Mouse (Mus musculus): ENCODE measurements around the gene Olfr1441. TPM values are rescaled to one million over a fixed set of nuclear protein-coding genes. Genes with fewer than 3 reads are reported as not detected.

Gene Olfr1441
- total and polyA plus RNA-seq, 3 experiments: 0.11 TPM; not detected in 2

- TF ChIP-seq GATA2 (IDR thresholded peaks at IDR 0.05; ENCODE audit: borderline replicate concordance, low read depth, low read length) (no peak), POLR2AphosphoS5 (IDR thresholded peaks at IDR 0.05; ENCODE audit: insufficient replicate concordance, low read depth, low read length) (no peak), CTCF (IDR thresholded peaks at IDR 0.05; ENCODE audit: low read depth, low read length) (no peak), GATA1 (IDR thresholded peaks at IDR 0.05; ENCODE audit: borderline replicate concordance, low read length) (no peak), TAL1 (conservative IDR thresholded peaks at IDR 0.05; ENCODE audit: low read depth, low read length) (no peak)
- no peak for DNase-seq (ENCODE audit: low spot score)
- H3K27me3 ChIP-seq (ENCODE audit: insufficient read depth, low read length): no peaks in the 10 kb centered on the region
- H3K4me1 ChIP-seq (ENCODE audit: insufficient read depth, low read depth, low read length): no peaks in the 10 kb centered on the region
- H3K36me3 ChIP-seq (replicated peaks): no peaks in the 10 kb centered on the region
- no peak for ATAC-seq (ENCODE audit: extremely low read depth, insufficient number of reproducible peaks, low FRiP score, poor library complexity, severe bottlenecking)
- H3K4me3 ChIP-seq (ENCODE audit: low read depth, low read length): no peak overlapping the region
- no peaks in the 10 kb centered on the region for H3K9me3 ChIP-seq (replicated peaks)
Observed at GRCm38 (mm10) chr19:12435750-12436524, 18.7 kb downstream of the Olfr1441 start.

DNA sequence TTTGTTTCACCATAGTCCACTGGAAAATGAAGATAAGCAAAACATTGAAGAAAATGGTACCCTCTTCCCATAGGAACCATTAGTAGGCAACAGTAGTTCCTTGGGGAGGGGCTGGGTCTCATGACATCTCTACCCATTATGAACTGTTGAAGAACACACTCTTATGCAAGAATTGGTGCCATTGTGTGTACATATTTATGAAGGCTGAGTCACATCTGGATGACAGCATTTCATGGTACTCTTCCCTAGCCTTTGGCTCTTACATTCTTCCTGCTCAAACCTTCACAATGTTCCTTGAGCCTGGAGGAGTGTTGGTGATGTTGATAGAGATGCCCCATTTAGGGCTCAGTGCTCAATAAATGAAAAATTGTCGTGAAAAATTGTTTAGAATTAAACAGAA lies 22.3 kb downstream of the Olfr1441 start:
- ATAC-seq (ENCODE audit: extremely low read depth, insufficient number of reproducible peaks, low FRiP score, poor library complexity, severe bottlenecking) (no peak), DNase-seq (ENCODE audit: low spot score) (no peak)
- H3K4me1 ChIP-seq (ENCODE audit: insufficient read depth, low read depth, low read length): no peaks in the 10 kb centered on the region
- no peak for TF ChIP-seq GATA2 (IDR thresholded peaks at IDR 0.05; ENCODE audit: borderline replicate concordance, low read depth, low read length)
- TF ChIP-seq TAL1 (conservative IDR thresholded peaks at IDR 0.05; ENCODE audit: low read depth, low read length): no peak
- no peak for TF ChIP-seq CTCF (IDR thresholded peaks at IDR 0.05; ENCODE audit: low read depth, low read length)
- no peak for TF ChIP-seq GATA1 (IDR thresholded peaks at IDR 0.05; ENCODE audit: borderline replicate concordance, low read length)
- no peak for TF ChIP-seq POLR2AphosphoS5 (IDR thresholded peaks at IDR 0.05; ENCODE audit: insufficient replicate concordance, low read depth, low read length)
- H3K27me3 ChIP-seq (ENCODE audit: insufficient read depth, low read length): no peaks in the 10 kb centered on the region
- H3K36me3 ChIP-seq (replicated peaks): no peaks in the 10 kb centered on the region
- H3K4me3 ChIP-seq (ENCODE audit: low read depth, low read length): no peak overlapping the region
- no peaks in the 10 kb centered on the region for H3K9me3 ChIP-seq (replicated peaks)

DNA sequence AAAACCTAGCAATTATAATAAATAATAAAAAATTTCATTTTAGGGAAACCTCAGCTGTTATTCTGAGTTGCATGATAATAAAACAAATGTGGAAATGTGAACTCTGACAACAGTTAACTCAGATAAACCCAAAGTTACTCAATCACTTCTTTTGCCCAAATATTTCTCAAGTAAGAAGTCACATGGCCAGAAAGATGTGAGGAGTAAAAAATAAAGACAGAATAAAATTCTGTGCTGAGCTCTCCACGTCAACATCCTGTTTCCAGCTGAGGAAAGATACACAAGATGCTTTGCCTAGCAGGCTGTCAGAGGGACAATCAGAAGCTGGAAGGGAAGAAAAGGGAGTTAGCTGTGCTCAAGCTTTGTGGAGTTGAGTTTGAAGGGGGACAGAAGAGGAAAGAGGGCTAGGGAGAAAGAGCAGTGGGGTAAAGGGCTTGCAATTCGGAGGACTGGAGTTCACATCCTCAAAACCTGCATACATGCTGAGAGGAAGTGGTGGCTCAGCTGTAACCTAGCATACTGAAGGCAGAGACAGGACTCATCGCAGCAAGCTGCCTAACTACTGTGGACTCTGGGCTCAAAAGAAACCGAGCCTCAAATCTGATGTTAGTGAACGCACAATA lies 23.0 kb downstream of the Olfr1441 start:
- Histone ChIP-seq H3K27me3 (ENCODE audit: insufficient read depth, low read length) (no peaks in the 10 kb centered on the region), H3K36me3 (replicated peaks) (no peaks in the 10 kb centered on the region), H3K4me3 (ENCODE audit: low read depth, low read length) (no peak overlapping the region), H3K9me3 (replicated peaks) (no peaks in the 10 kb centered on the region), H3K4me1 (ENCODE audit: insufficient read depth, low read depth, low read length) (no peaks in the 10 kb centered on the region)
- no peak for TF ChIP-seq GATA1 (IDR thresholded peaks at IDR 0.05; ENCODE audit: borderline replicate concordance, low read length)
- TF ChIP-seq TAL1 (conservative IDR thresholded peaks at IDR 0.05; ENCODE audit: low read depth, low read length): no peak
- no peak for TF ChIP-seq CTCF (IDR thresholded peaks at IDR 0.05; ENCODE audit: low read depth, low read length)
- TF ChIP-seq GATA2 (IDR thresholded peaks at IDR 0.05; ENCODE audit: borderline replicate concordance, low read depth, low read length): no peak
- no peak for TF ChIP-seq POLR2AphosphoS5 (IDR thresholded peaks at IDR 0.05; ENCODE audit: insufficient replicate concordance, low read depth, low read length)
- no peak for DNase-seq (ENCODE audit: low spot score)
- no peak for ATAC-seq (ENCODE audit: extremely low read depth, insufficient number of reproducible peaks, low FRiP score, poor library complexity, severe bottlenecking)

- Histone ChIP-seq H3K9me3 (replicated peaks) (no peaks in the 10 kb centered on the region), H3K4me3 (ENCODE audit: low read depth, low read length) (no peak overlapping the region), H3K36me3 (replicated peaks) (no peaks in the 10 kb centered on the region), H3K4me1 (ENCODE audit: insufficient read depth, low read depth, low read length) (no peaks in the 10 kb centered on the region), H3K27me3 (ENCODE audit: insufficient read depth, low read length) (no peaks in the 10 kb centered on the region)
- no peak for DNase-seq (ENCODE audit: low spot score)
- TF ChIP-seq GATA2 (IDR thresholded peaks at IDR 0.05; ENCODE audit: borderline replicate concordance, low read depth, low read length) (no peak), CTCF (IDR thresholded peaks at IDR 0.05; ENCODE audit: low read depth, low read length) (no peak), GATA1 (IDR thresholded peaks at IDR 0.05; ENCODE audit: borderline replicate concordance, low read length) (no peak), POLR2AphosphoS5 (IDR thresholded peaks at IDR 0.05; ENCODE audit: insufficient replicate concordance, low read depth, low read length) (no peak), TAL1 (conservative IDR thresholded peaks at IDR 0.05; ENCODE audit: low read depth, low read length) (no peak)
- ATAC-seq (ENCODE audit: extremely low read depth, insufficient number of reproducible peaks, low FRiP score, poor library complexity, severe bottlenecking): no peak
Observed at GRCm38 (mm10) chr19:12442560-12442959, 25.3 kb downstream of the Olfr1441 start.

GRCm38 (mm10) chr19:12445014-12445413 lies 27.8 kb downstream of the Olfr1441 start:
- Histone ChIP-seq H3K4me3 (ENCODE audit: low read depth, low read length) (no peak overlapping the region), H3K27me3 (ENCODE audit: insufficient read depth, low read length) (no peaks in the 10 kb centered on the region), H3K4me1 (ENCODE audit: insufficient read depth, low read depth, low read length) (no peaks in the 10 kb centered on the region), H3K36me3 (replicated peaks) (no peaks in the 10 kb centered on the region), H3K9me3 (replicated peaks) (no peaks in the 10 kb centered on the region)
- TF ChIP-seq GATA1 (IDR thresholded peaks at IDR 0.05; ENCODE audit: borderline replicate concordance, low read length): no peak
- no peak for TF ChIP-seq POLR2AphosphoS5 (IDR thresholded peaks at IDR 0.05; ENCODE audit: insufficient replicate concordance, low read depth, low read length)
- no peak for TF ChIP-seq TAL1 (conservative IDR thresholded peaks at IDR 0.05; ENCODE audit: low read depth, low read length)
- no peak for TF ChIP-seq GATA2 (IDR thresholded peaks at IDR 0.05; ENCODE audit: borderline replicate concordance, low read depth, low read length)
- no peak for TF ChIP-seq CTCF (IDR thresholded peaks at IDR 0.05; ENCODE audit: low read depth, low read length)
- DNase-seq (ENCODE audit: low spot score) (no peak), ATAC-seq (ENCODE audit: extremely low read depth, insufficient number of reproducible peaks, low FRiP score, poor library complexity, severe bottlenecking) (no peak)

DNA sequence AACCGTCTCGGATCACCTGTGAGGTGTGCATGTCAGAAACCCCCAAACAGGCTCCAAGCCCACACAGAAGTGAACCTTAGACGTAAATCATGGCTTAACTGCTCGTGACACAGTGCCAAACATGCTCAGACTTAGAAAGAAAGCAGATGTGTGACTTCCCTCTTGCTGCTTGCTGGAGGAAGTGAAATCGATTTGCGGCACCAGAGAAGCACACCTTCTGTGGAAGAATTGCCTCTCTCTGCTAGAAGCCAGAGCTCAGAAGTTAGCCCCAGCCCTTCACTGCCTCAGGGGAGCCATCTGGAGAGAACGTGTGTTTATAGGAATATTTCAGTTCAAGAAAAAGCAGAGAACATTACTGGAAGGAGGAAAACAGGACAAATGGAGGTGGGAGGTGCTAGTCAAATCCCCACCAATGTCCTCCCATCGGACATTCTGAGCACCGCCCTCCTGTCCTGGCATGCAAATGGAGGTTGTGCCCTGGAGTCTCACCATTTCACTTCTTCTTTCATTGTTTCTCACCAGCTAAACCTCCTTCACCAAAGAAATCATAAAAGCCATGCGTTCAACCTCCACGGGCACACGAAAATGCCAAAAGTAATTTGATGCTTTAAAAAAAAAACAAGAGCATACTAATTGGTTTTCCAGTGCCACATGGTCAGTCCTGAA lies 40.3 kb downstream of the Olfr1441 start:
- Histone ChIP-seq H3K36me3 (replicated peaks) (no peaks in the 10 kb centered on the region), H3K27me3 (ENCODE audit: insufficient read depth, low read length) (no peaks in the 10 kb centered on the region), H3K9me3 (replicated peaks) (no peaks in the 10 kb centered on the region), H3K4me1 (ENCODE audit: insufficient read depth, low read depth, low read length) (no peaks in the 10 kb centered on the region), H3K4me3 (ENCODE audit: low read depth, low read length) (no peak overlapping the region)
- DNase-seq (ENCODE audit: low spot score) (no peak), ATAC-seq (ENCODE audit: extremely low read depth, insufficient number of reproducible peaks, low FRiP score, poor library complexity, severe bottlenecking) (no peak)
- TF ChIP-seq TAL1 (conservative IDR thresholded peaks at IDR 0.05; ENCODE audit: low read depth, low read length) (no peak), GATA1 (IDR thresholded peaks at IDR 0.05; ENCODE audit: borderline replicate concordance, low read length) (no peak), GATA2 (IDR thresholded peaks at IDR 0.05; ENCODE audit: borderline replicate concordance, low read depth, low read length) (no peak), CTCF (IDR thresholded peaks at IDR 0.05; ENCODE audit: low read depth, low read length) (no peak), POLR2AphosphoS5 (IDR thresholded peaks at IDR 0.05; ENCODE audit: insufficient replicate concordance, low read depth, low read length) (no peak)
